Mouse (Mus musculus) cortical plate, adult 2 months (tissue): Measurements from ENCODE around the gene Gm49416.

Experiments
- CTCF ChIP-seq: fragments of 200-500 bp; IDR thresholded peaks from 2 replicates; pipeline ENCODE4 v1.5.1; 2011; ENCODE audit warnings: mild to moderate bottlenecking, control low read depth, low read length; ENCODE audit not compliant: insufficient read depth; ENCODE audit errors: extremely low read depth
- POLR2A ChIP-seq: fragments of 200-500 bp; IDR thresholded peaks from 2 replicates; pipeline ENCODE4 v1.6.1; 2011; ENCODE audit warnings: mild to moderate bottlenecking, low read length, control low read depth; ENCODE audit not compliant: insufficient read depth; ENCODE audit errors: extremely low read depth

DNA sequence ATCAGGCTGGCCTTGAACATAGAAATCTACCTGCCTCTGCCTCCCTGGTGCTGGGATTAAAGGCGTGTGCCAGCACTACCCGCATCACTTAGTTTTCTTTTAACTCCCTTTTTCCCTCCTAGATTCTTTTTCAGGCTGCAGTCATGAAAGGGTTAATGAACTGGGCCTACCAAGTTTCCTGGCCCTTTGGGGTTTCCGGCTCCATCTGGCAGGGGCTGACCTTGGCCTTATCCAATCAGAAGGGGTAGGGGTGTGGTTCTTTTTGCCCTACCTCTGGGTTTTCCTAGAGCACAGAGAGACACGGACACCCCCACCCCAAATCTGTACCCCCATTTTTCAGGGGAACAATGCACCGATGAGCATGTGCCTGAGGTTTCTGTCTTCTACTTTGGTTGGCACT, 56.0 kb downstream of the Gm49416 start:
- TF ChIP-seq CTCF (no peak), POLR2A (no peak)
